Mouse (Mus musculus) myocyte (in vitro differentiated cells): ENCODE measurements around the gene Mast4.

Experiments used
- MAX ChIP-seq: IDR thresholded peaks from one replicate; pipeline ENCODE4 v1.6.1; 2011; ENCODE audit warnings: low read depth, mild to moderate bottlenecking, control low read depth
- POLR2A ChIP-seq: IDR thresholded peaks from one replicate; pipeline ENCODE4 v1.6.1; 2011; ENCODE audit warnings: low read depth, mild to moderate bottlenecking, control low read depth, moderate library complexity; ENCODE audit not compliant: insufficient read length

GRCm38 (mm10) chr13:102945450-102945849 is 388.8 kb downstream of the Mast4 start:
- TF ChIP-seq POLR2A (no peak), MAX (no peak)
